Mouse (Mus musculus) bone marrow macrophage, adult 2 months (primary cell): Measurements from ENCODE around the gene Rims4.

Experiments
- CTCF ChIP-seq: IDR thresholded peaks from 2 replicates; pipeline ENCODE4 v1.5.1; 2012; ENCODE audit warnings: low read depth, mild to moderate bottlenecking, low read length, moderate library complexity
- POLR2A ChIP-seq: IDR thresholded peaks from 2 replicates; pipeline ENCODE4 v1.6.1; 2012; ENCODE audit warnings: mild to moderate bottlenecking, low read depth, low read length, borderline replicate concordance

DNA sequence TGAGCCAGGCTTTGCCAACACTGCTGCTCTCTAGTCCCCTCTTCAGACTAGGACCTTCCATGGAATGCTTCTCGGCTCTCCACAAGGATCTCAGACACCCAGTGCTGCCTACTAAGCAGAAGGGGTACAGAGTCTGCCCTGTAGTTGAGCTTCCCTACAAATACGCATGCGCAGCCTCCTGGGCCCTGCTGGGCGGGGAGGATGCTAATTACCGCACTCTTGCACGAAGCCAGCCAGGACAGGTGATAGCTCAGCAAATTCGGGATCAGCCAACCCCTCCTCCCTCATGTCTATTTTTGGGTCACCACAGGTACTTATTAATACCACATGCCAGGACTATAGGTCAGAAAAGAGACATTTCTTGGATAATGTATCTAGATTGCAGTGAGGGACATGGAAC lies 29.5 kb upstream of the Rims4 start:
- no peak for TF ChIP-seq CTCF
- TF ChIP-seq POLR2A = no peak
